Mouse (Mus musculus) liver, embryonic 14.5 days (tissue): ENCODE measurements around the gene Gm20481. TPM values are rescaled to one million over a fixed set of nuclear protein-coding genes. Genes with fewer than 3 reads are reported as not detected.

Experiments used
- ATAC-seq: fragments of 200-750 bp; cut with Nextera tagmentation; 2 replicates; pipeline ENCODE4 v1.8.0; 2017; ENCODE audit warnings: moderate number of reproducible peaks, mild to moderate bottlenecking, moderate library complexity; ENCODE audit not compliant: insufficient read depth
- DNase-seq, 3 experiments: peaks; one replicate each; pipeline ENCODE4 v3.0.0-alpha.2; 2012 to 2013; ENCODE audit warnings: low read depth in 3 of 3, low spot score in 3 of 3
- H3K27ac ChIP-seq: fragments of 300-500 bp; sonication (generic); 2 replicates; pipeline ENCODE4 v1.5.1; 2014; ENCODE audit warnings: moderate library complexity, mild to moderate bottlenecking, control low read depth, inconsistent platforms
- H3K27me3 ChIP-seq: fragments of 300-500 bp; sonication (generic); 2 replicates; pipeline ENCODE4 v1.6.1; 2014; ENCODE audit warnings: mild to moderate bottlenecking, low read length, moderate library complexity; ENCODE audit not compliant: control insufficient read depth, insufficient read depth
- H3K36me3 ChIP-seq: fragments of 300-500 bp; sonication (generic); replicated peaks from 2 replicates; pipeline ENCODE4 v1.6.1; 2014; ENCODE audit warnings: low read depth; ENCODE audit not compliant: control insufficient read depth, insufficient read depth
- H3K4me1 ChIP-seq, 2 experiments: fragments of 200-500 bp in 1 of 2; fragments of 300-500 bp in 1 of 2; sonication (generic) in 1 of 2; replicated peaks; 2 replicates each; pipeline ENCODE4 v1.6.1; 2012 to 2014; ENCODE audit warnings: antibody characterized with exemption in 1 of 2, inconsistent platforms in 1 of 2, low read length in 1 of 2; ENCODE audit not compliant: control insufficient read depth in 2 of 2, insufficient read depth in 2 of 2
- H3K4me2 ChIP-seq: fragments of 300-500 bp; sonication (generic); 2 replicates; pipeline ENCODE4 v1.6.1; 2014; ENCODE audit warnings: low read depth, mild to moderate bottlenecking, control low read depth, moderate library complexity
- H3K4me3 ChIP-seq, 2 experiments: fragments of 200-500 bp in 1 of 2; fragments of 300-500 bp in 1 of 2; sonication (generic) in 1 of 2; 2 replicates each; pipeline ENCODE4 v1.5.1; 2012 to 2014; ENCODE audit warnings: low read depth in 2 of 2, low read length in 2 of 2, mild to moderate bottlenecking in 2 of 2, control low read depth in 1 of 2, inconsistent platforms in 1 of 2, moderate library complexity in 1 of 2; ENCODE audit not compliant: insufficient read depth in 1 of 2
- H3K9ac ChIP-seq: fragments of 300-500 bp; sonication (generic); replicated peaks from 2 replicates; pipeline ENCODE4 v1.6.1; 2014; ENCODE audit warnings: mild to moderate bottlenecking, control low read depth, moderate library complexity
- H3K9me3 ChIP-seq: fragments of 300-500 bp; sonication (generic); 2 replicates; pipeline ENCODE4 v1.6.1; 2016; ENCODE audit warnings: low read length, mixed read lengths; ENCODE audit not compliant: control insufficient read depth
- CTCF ChIP-seq: IDR thresholded peaks from 2 replicates; pipeline ENCODE4 v1.5.1; 2016; ENCODE audit warnings: antibody characterized with exemption, low read depth, control low read depth
- EP300 ChIP-seq: IDR thresholded peaks from 2 replicates; pipeline ENCODE4 v1.6.1; 2016; ENCODE audit warnings: antibody characterized with exemption, low read depth
- WGBS: fragments of 180-500 bp; shearing (Covaris S2); extraction: QIAGEN DNeasy Blood & Tissue Kit; methylation state at CpG from one replicate; pipeline ENCODE4 v1.1.7; 2014; ENCODE audit not compliant: insufficient replicate concordance; 5-methylcytosine and 5-hydroxymethylcytosine counted together
- polyA plus RNA-seq, 2 experiments: library from polyadenylated mRNA; depleted of rRNA in 1 of 2; stranded (reverse) in 1 of 2; unstranded in 1 of 2; fragments of >200 nt; fragmentation: Nextera tagmentation in 1 of 2; extraction: Ambion mirVana in 1 of 2; gene quantifications; 2 replicates each; pipeline versions ENCODE4 v1.2.1 to v1.2.3; 2012 to 2014

Gene Gm20481
- polyA plus RNA-seq, 2 experiments, result not detected

- Histone ChIP-seq H3K27me3 (no peaks in the 10 kb centered on the region), H3K4me1 (no peaks in the 10 kb centered on the region), H3K9ac (no peak overlapping the region), H3K4me2 (no peak overlapping the region), H3K27ac (no peak overlapping the region), H3K36me3 (peaks cover 88% of the 10 kb centered on the region), H3K9me3 (no peaks in the 10 kb centered on the region), H3K4me3 (no peak overlapping the region)
- no peak for TF ChIP-seq CTCF
- TF ChIP-seq EP300, result no peak
- ATAC-seq, result no peak
- 76% methylated on average over 8 of the region's 8 CpGs for WGBS
- DNase-seq, result no peak
Measured at GRCm38 (mm10) chr17:35011440-35011839, 41.7 kb downstream of the Gm20481 start.

- H3K9me3 ChIP-seq, result no peaks in the 10 kb centered on the region
- DNase-seq (no peak), ATAC-seq (no peak)
- no peak overlapping the region for H3K27ac ChIP-seq
- H3K9ac ChIP-seq, result no peak overlapping the region
- no peaks in the 10 kb centered on the region for H3K4me1 ChIP-seq
- H3K4me3 ChIP-seq, result no peak overlapping the region
- H3K27me3 ChIP-seq, result no peaks in the 10 kb centered on the region
- TF ChIP-seq CTCF (no peak), EP300 (no peak)
- 84% methylated on average over 13 of the region's 13 CpGs for WGBS
- H3K4me2 ChIP-seq, result no peak overlapping the region
- H3K36me3 ChIP-seq, result peaks cover 85% of the 10 kb centered on the region
Measured at GRCm38 (mm10) chr17:35012430-35012829, 42.7 kb downstream of the Gm20481 start.

- H3K9ac ChIP-seq, result no peak overlapping the region
- H3K36me3 ChIP-seq, result peaks cover 78% of the 10 kb centered on the region
- no peaks in the 10 kb centered on the region for H3K4me1 ChIP-seq
- H3K27me3 ChIP-seq, result no peaks in the 10 kb centered on the region
- DNase-seq (no peak), ATAC-seq (no peak)
- 74% methylated on average over 6 of the region's 6 CpGs for WGBS
- TF ChIP-seq CTCF, result no peak
- no peak for TF ChIP-seq EP300
- no peak overlapping the region for H3K4me3 ChIP-seq
- no peak overlapping the region for H3K4me2 ChIP-seq
- no peaks in the 10 kb centered on the region for H3K9me3 ChIP-seq
- H3K27ac ChIP-seq, result no peak overlapping the region
Measured at GRCm38 (mm10) chr17:35013221-35013620, 43.5 kb downstream of the Gm20481 start.

GRCm38 (mm10) chr17:35015296-35015695, 45.6 kb downstream of the Gm20481 start:
- 89% methylated on average over 16 of the region's 16 CpGs for WGBS
- no peak overlapping the region for H3K4me3 ChIP-seq
- H3K27ac ChIP-seq, result no peak overlapping the region
- H3K9me3 ChIP-seq, result no peaks in the 10 kb centered on the region
- no peak for ATAC-seq
- H3K27me3 ChIP-seq, result no peaks in the 10 kb centered on the region
- no peak overlapping the region for H3K9ac ChIP-seq
- TF ChIP-seq EP300, result no peak
- TF ChIP-seq CTCF, result no peak
- H3K36me3 ChIP-seq, result peaks cover 58% of the 10 kb centered on the region
- H3K4me2 ChIP-seq, result no peak overlapping the region
- no peaks in the 10 kb centered on the region for H3K4me1 ChIP-seq
- no peak for DNase-seq

- no peak for ATAC-seq
- Histone ChIP-seq H3K36me3 (peaks cover 47% of the 10 kb centered on the region), H3K4me3 (no peak within 1 kb of the TSS), H3K9ac (no peak within 1 kb of the TSS), H3K4me1 (peaks cover 2% of the 10 kb centered on the region in 2 experiments), H3K4me2 (no peak within 1 kb of the TSS), H3K27ac (no peak within 1 kb of the TSS), H3K27me3 (no peaks in the 10 kb centered on the region), H3K9me3 (no peaks in the 10 kb centered on the region)
- WGBS, result 83% methylated on average over 12 of the region's 12 CpGs
- no peak for TF ChIP-seq EP300
- no peak for TF ChIP-seq CTCF
- DNase-seq, result no peak
Measured at GRCm38 (mm10) chr17:35016376-35016775, 46.7 kb downstream of the Gm20481 start, which contains the start of gene Vwa7. TSS of gene Vwa7 (plus strand) at chr17:35016579.
